Mouse (Mus musculus): ENCODE data around the gene Dhrs11. TPM values are rescaled to one million over a fixed set of nuclear protein-coding genes. Genes with fewer than 3 reads are reported as not detected.

Gene Dhrs11
- total RNA-seq, 2 experiments from 2014 or later = 30.6 to 33.4 TPM

DNA sequence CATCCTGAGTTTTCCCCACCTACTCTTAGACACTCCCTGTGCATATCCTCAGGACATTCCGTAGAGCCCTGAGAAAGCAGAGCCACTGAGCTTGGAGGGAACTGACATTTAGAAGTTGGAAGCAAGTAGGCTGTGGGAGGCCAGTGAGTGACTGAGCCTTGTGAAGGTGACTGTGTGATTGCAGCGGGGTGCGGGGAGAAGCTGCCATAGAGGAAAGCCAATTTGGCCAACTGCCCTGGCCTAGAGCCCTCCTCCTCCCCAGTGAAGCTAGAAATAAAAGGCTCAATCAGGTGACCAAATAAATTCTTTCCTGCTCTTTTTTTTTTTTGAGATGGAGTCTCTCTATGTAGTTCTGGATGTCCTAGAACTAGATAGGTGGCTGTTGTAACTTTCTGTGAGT, 2.6 kb downstream of the Dhrs11 start:
- peak; percentile 65 to 73 for DNase-seq
- intact Hi-C loops (cut with DNase I) = no loop called here

DNA sequence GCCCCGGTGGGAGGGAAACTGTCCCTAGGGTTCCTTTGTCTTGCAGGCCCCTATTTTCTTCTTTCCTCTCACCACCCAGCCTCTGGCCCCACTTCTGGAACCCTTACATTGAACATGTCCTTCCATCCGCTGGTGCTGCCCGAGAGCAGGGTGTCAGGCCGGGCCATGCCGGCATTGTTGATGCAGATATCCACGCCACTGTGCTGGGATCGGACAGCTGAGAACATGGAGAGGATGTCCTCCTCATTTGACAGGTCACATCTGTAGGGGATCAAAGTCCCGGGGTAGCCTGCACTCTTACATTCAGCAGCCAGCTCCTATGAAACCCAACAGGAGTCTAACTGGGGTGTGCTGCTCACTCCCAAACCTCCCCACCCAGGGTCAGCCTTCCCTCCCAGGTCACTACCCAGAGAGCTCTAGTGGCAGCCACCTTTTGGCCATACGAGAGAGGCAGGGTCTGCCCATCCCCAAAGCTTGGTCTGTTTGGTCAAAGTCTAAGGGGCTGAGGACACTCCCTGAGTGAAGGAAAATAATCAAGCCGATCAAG, 3.5 kb downstream of the Dhrs11 start:
- intact Hi-C loops (cut with DNase I) = no loop called here

DNA sequence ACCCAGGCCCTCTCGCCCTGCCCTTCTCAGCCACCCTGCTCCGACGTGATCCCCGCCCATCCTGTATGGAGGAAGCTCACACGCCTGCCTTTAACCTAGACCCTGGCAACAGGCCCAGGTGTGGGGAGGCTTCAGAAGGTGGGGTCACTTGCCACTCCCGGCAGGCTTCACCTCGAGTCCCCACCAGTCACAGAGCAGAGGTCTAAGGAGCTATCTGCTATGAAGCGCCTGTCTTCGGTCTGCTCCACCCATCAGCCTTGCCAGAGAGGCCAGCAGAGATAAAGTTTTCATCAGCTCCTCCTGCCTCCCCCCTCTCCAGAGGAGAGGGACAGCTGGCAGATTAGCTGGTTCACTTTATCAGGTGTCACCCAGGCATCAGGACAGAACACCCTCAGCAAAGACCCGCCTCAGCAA, 5.3 kb downstream of the Dhrs11 start:
- intact Hi-C loops (cut with DNase I) = no loop called here
- no peak for DNase-seq

More for the DNA sequence above, 3.5 kb downstream of the Dhrs11 start:
- no peak for DNase-seq

DNA sequence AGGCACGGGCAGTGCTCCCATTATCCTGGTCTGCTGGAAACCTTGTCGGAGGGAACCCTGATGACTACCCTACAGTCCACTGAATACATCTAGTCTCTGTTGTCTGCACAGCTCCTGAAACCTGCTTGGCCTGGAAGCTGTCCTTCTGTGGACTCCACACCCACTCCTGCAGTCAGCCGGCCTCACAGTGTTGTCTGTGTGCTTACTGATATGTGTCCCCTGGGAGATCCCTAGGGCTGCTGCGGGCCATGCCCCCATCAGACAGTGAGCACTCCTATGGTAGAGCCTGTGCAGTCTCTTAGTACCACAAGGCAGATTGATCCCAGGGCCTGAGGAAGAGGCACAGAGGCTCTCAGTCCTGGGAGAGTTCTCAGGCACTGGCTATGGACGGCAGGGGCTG, 6.3 kb downstream of the Dhrs11 start:
- intact Hi-C loops (cut with DNase I) = no loop called here
- DNase-seq = no peak

DNA sequence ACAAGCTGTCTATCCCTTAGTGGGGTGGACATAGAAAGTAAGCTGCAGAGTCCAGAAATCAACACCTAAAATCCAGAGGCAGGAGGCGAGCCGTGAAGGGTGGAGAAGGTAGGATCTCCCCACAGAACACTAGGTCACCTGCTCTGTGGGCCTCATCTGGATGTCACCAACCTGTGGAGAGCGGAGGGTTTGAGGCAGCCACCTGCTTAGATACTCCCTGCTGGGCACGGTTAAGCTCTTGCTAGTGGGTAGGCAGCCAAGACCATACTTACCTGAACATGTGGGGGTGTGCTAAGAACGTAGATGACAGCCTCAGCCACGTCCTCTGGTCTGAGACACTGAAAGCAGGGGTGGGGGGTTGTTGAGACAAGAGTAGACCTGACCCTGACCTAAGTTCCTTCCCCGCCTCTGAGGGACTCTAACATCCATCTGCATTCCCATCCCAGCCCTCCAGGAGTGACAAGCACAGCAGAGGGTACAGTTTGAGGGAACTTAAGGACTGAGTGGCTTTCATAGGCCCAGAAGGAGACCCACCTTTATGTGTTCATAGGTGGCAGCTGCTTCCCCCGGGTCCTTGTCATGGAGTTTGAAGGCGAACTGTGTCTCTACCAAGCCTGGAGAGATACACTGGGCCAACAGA, 7.5 kb downstream of the Dhrs11 start:
- no peak for DNase-seq
- intact Hi-C loops (cut with DNase I) = no loop called here

DNA sequence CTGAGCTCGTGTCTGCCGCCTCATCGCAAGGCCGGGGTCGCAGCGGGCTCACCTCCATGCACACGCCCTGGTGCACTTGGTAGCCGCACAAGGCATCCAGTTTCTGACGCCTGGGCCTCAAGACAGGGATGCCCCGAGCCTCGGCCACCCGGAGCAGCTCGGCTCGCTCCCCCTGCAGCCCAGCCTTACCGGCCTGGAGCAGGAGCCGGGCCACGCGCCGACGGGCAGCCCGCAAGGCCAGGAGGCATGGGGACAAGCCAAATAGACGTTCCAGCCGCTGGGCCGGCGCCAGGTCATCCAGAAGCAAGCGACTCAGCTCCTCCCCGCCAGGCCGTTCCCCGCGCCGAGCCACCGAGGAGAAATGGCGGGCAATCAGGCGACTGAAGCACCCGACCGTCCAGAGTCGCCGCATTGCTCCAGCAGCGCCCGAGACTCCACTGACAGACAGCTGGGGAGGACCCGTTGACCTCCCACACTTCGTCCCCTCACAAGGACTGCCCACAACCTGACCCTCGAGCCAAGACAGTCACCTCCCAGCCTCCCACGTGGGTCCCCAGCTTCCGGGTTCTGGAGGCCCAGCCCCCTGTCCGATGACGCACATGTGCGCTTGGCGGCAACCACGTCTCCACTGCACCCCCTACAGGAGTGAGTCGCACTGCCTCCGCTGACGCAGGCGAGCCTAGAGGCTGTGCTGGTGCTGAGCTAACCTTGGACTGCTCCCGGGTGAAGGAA, 9.7 kb downstream of the Dhrs11 start, which contains the start of gene Mrm1:
Gene Mrm1, minus strand, starts transcription at position 555 of the 732 bp plus-strand sequence.
- DNase-seq = peak; percentile 92 to 93
- intact Hi-C loops (cut with DNase I) = loop anchor here (5.0 kb wide), 1 partner anchor 392 kb away; no protein-coding TSS in a partner anchor

DNA sequence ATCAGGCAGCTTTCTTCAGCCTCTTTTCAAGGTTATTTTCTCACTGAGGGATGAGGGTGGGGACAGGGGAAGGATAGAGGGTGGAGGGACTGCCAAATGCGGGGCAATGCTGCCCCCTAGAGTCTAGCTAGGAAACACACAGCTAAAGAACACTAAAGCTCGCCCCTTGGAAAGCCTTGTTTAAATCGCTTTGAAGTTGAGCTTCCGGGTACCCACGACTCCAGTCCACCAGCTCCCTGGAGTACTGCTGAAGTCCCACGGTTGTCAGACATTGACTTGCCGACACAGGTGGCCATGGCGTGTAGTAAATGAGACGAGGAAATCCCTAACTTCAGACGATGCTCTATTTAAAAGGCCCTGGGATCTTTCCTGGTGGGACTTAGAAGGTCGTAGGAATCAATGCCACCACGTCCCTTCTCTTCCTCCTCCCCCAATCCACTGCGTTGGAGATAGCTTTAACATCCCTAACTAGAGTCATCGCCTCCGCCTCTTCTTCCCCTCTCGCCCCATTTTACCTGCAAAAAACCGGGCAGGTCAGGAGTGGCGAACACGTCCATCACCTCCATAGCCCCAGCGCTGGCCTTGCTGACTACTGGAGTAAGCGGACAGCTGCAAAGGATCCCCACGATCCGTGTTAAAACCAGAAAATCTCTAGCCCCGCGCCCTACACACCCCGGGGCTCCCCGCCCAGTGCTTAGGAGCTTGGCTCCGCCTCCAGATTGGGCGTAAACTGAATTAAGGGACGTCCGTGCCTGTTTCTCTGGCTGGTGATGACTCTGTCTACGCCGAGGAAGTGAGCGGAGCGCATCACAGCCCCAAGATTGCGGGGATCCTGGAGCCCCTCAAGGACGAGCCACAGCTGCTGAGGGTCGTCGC, 10.5 kb downstream of the Dhrs11 start:
- DNase-seq = peak; percentile 64 to 68
- intact Hi-C loops (cut with DNase I) = loop anchor here (5.0 kb wide), 1 partner anchor 391 kb away; no protein-coding TSS in a partner anchor

DNA sequence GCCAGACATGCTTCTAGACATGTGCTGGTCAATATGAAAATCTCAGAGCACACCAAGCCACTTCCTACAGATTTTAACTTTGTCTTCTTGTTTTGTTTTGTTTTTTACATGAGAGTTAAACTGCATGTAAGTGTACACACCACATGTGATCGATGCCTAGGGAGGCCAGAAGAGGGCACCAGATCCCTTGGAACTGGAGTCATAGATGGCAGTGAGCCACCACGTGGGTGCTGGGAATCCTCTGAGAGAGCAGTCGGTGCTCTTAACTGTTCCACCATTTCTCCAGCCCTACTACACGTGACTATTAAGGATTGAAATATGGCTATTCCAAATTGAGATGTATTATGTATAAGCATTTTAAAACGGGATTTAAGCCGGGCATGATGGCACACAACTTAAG, 11.4 kb downstream of the Dhrs11 start:
- intact Hi-C loops (cut with DNase I) = loop anchor here (5.0 kb wide), 1 partner anchor 390 kb away; no protein-coding TSS in a partner anchor

DNA sequence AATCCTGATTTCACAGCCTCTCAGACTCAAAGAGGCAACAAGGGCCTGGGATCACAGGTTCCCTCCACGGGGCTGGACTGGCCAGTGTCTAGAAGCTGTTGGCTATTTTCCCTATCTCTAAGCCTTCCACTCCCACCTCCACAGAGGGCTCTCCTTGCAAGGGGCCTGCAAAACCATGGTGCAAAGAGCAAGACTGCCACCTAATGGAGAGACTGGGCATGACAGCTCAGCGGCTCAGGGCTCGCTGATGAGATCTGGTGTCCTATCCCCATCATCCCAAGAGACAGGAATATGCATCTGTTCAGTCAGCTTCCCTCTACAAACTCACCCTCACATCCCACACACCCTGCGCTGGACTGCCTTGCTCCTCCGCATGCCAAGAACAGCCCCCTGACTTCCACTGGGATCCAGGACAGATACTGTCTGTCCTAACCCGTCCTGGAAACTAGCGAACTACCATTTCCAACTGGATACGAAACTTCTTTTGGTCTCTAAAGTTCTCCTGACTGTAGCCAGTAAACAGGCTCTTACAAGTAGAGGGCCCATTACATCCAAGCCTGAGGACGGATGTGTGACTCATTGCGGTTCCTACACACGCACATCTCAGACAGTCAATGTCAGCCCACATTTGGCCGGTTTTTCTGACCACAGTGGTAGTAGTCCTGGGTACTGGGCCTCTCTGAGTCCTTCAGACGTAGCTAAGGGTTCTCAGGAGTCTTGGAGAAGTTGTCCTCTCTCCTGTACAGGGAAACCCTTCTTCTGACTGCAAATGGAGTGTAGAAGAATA, 14.9 kb downstream of the Dhrs11 start:
- DNase-seq = peak; percentile 50 to 66
- intact Hi-C loops (cut with DNase I) = loop anchor here (5.0 kb wide), 1 partner anchor 547 kb away; no protein-coding TSS in a partner anchor

More for the DNA sequence above, 11.4 kb downstream of the Dhrs11 start:
- no peak for DNase-seq

DNA sequence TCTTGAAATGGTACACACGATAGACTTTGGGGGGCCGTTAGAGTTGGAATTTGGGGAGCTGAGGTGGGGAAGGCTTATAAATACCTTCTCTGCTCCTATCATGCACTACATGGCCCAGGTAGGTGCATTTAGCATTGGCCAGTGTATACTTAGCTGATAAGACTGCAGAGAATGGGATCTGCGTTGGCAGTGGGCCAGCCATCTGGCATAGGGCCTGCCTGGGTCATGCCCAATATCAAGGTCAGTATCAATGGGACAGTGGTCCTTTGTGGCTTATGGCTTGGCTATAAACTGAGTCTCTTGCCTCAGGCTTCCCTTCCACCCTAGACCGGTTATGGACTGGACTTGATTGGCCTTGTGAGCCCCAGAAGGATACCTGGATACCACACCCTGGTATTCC, 24.4 kb downstream of the Dhrs11 start:
- intact Hi-C loops (cut with DNase I) = loop anchor here (5.0 kb wide), 1 partner anchor 542 kb away; no protein-coding TSS in a partner anchor
- DNase-seq = no peak

DNA sequence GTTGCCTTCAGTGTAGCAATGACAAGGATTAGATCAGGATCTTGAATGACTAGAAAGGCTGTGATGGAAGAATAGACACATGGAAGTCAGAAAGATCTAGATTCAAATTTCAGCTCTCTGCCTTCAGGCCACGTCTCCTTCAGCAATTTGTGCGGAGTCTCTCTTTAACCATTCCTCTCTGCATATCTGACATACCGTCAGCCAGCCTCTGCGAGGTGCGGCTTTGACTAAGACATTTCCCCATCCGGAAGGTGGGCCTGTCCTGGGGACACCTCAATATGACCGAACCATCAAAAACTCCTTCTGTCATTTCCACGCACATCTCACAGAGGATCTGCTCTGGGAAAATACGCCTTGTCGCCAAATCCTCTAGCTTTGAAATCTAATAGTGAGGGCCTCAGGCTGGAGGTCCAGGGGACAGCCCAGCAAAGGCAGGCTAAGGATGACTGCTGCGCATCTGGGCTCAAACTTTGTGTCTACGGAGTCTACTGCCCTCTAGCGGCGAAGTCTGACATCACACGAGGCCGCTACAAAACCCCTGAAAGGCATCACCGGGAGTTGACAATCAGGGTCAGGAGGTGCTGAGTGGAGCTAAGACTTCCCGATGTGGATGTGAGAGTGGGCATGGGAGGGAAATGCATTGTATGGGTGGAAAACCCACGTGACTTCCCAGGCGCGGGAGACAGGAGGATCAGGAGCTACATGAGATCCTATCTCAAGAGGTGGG, 31.0 kb downstream of the Dhrs11 start:
- peak; percentile 57 to 60 for DNase-seq
- intact Hi-C loops (cut with DNase I) = loop anchor here (10.0 kb wide), 1 partner anchor 273 kb away; the partner anchor contains the start of gene Lhx1

DNA sequence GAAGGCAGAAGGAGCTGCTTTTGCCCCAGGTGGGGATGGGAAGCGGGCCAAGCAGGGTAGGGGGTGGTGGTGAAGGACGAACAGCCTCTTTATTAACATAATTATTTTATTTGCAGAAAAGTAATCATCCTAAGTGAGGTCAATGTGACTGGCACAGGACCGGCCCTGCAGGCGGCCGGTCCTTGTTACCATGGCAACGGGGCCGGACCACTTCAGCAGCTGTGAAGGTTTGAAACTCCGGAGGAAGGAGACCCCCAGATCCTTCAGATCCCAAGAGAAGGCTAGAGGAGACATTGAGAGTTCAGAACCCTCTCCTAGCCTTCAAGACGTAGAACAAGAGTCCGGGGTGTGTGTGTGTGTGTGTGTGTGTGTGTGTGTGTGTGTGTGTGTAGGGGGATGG, 31.8 kb downstream of the Dhrs11 start:
- intact Hi-C loops (cut with DNase I) = loop anchor here (10.0 kb wide), 1 partner anchor 272 kb away; the partner anchor contains the start of gene Lhx1
- DNase-seq = no peak

DNA sequence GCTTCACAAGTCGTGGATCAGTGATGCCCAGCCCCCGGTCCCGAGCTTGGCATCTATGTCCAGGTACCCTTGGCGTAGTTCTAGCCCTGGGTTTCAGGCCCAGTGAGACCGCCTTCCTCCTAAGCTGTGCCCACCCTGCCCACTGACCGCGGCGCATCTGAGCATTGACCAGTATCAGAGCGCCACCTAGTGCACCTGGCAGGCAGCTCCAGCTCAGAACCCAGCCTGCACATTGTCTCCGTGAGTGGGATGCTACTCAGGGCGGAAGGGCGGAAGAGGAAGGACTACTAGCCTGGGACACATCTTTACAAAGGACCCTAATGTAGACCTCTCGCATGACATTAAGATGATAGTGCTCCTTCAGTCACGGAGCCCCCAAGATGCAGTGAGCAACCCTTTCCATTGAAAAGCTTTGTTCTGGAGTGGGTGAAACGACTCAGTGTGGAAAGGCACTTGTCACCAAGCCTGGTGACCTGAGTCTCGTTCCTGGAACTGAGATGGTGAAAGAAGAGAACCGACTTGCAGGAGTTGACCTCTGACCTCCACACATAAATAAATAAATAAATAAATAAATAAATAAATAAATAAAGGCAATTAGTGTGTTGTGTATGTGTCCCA, 34.2 kb downstream of the Dhrs11 start:
- peak; percentile 40 to 52 for DNase-seq
- intact Hi-C loops (cut with DNase I) = loop anchor here (2.0 to 10.0 kb wide), 2 partner anchors 270 to 366 kb away; partner anchors contain the start of gene Lhx1

DNA sequence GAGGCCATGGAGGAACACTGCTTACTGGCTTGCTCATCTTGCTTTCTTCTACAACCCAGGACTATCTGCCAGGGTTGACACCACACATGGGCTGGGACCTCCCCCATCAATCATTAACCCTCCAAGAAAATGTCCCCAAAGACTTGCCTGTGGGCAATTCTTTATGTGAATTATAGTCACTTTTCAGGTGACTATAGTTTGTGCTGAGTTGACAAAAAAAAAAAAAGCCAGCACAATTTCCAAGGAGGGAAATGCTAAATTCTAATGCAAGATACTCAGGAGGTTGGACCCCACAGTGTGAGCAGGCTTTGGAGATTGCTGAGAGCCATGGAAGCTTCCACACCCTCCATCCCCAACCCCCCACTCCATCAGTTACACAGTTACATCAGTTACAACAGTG, 35.2 kb downstream of the Dhrs11 start:
- no peak for DNase-seq
- intact Hi-C loops (cut with DNase I) = loop anchor here (10.0 kb wide), 1 partner anchor 269 kb away; the partner anchor contains the start of gene Lhx1

DNA sequence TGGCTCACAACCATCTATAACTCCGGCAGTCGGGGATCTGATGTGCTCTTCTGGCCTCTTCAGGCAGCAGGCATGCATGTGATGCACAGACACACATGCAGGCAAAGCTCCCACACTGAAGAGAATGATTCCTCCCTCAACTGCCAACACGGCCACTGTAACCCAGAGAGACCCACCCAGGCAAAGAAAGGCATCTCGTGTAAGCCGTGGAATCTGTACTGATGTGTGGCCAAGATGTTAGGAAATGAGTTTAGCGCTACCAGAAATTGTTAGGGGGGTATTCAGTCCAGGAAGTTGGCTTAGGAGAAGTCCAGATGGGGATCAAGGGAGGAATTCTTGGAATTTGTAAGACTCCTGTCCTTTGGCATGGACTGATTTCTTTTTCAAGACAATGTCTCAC, 38.4 kb downstream of the Dhrs11 start:
- intact Hi-C loops (cut with DNase I) = loop anchor here (10.0 kb wide), 1 partner anchor 266 kb away; the partner anchor contains the start of gene Lhx1
- no peak for DNase-seq

DNA sequence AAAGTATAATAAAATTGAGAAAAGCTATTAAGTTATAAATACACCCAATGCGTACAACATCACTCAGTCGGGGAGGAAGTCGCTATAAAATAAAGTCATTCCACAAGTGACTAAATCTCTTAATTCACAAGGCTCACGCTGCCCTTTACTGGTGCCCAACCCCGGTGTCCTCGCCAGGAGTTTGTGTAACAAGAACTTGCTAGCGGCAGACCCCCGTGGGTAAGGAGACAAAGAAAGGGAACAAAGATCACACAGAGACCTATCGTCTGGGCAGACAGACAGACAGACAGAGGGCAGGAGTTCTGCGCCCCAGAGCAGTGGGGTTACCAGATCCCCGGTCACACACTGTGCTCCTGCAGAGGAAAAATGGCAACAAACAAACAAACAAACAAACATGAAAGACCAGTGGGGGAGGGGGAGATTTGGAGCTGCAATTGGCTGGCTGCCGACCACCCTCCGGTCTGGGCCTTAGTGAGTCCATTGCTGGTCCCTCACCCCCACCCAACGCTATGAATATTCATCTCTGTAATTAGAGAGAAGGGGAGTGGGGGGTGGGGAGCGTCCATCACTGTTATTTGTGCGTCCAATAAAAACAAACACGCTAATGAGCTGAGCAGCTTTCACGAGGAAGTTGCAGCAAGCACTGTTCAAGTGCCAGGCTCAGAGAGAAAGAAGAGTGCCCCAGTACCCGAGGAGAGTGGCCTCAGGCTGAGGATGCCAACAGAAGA, 48.5 kb downstream of the Dhrs11 start:
- no peak for DNase-seq
- intact Hi-C loops (cut with DNase I) = no loop called here

DNA sequence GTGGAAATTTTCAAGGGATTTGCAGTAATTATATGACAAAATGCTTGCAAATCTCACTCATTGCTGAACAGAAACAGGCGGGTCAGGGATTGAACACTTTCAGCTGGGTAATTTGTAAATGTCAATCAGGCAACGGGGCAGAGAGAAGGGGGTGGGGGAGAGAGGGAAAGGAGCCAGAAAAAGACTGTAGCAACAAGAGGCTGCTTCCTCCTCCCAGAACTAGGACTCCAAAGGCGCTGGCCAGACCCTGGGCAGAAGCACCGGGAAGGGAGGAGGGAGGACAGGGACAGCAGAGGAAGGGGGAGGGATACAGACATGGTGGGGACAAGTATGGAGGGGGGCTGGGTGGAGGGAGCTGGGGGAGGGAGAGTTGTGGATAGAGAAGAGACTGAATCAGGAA, 53.2 kb downstream of the Dhrs11 start:
- DNase-seq = no peak
- intact Hi-C loops (cut with DNase I) = no loop called here
